Mouse (Mus musculus): ENCODE measurements around the gene Chrng.

DNA sequence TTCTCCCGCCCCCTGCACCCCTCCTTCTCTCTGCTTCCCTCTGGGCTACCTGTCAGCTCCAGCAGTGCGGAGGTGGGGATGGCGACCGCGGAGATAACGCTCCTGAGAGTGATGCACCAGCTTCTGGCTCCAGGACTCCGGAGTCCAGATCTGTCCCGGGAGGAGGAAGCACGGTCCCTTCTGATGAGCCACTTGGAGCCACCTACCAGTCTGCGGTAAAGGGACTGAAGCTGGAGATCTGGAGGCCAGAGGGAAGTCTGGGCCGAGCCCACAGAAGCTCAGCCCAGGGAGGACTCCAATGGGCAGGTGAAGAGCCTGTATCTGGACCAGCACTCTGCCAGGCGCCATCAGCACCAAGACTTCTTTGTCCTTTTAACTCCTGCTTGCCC is 48.3 kb upstream of the Chrng start, which contains the start of gene Ecel1:
- TF ChIP-seq GATA2 (IDR thresholded peaks at IDR 0.05; ENCODE audit: borderline replicate concordance, low read depth, low read length) (no peak), CTCF (IDR thresholded peaks at IDR 0.05; ENCODE audit: low read depth, low read length) (no peak), POLR2AphosphoS5 (IDR thresholded peaks at IDR 0.05; ENCODE audit: insufficient replicate concordance, low read depth, low read length) (no peak), GATA1 (IDR thresholded peaks at IDR 0.05; ENCODE audit: borderline replicate concordance, low read length) (no peak)
